Mouse (Mus musculus) c-Kit-positive CD71-positive TER-119-negative erythroid progenitor cells, embryonic 14.5 days (primary cell): Measurements from ENCODE around the gene Cad.

Source experiments
- DNase-seq: peaks from one replicate; pipeline ENCODE4 v3.0.0-alpha.2; 2013; ENCODE audit warnings: low read depth

Cad gene

GRCm38 (mm10) chr5:31071059-31071458 is 16.5 kb downstream of the Cad start:
- DNase-seq, result no peak

DNA sequence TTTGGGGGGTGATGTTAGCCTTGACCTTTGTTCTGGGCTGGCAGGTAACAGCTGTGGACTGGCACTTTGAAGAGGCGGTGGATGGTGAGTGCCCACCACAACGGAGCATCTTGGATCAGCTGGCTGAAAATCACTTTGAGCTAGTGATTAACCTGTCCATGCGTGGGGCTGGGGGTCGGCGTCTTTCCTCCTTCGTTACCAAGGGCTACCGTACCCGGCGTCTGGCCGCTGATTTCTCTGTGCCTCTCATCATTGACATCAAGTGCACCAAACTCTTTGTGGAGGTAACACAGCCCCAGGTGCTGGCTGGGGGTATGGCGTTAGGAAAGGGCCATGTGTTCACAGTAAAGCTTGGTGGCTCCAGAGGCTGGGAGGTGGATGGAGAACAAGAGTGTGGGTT is 17.2 kb downstream of the Cad start:
- no peak for DNase-seq

DNA sequence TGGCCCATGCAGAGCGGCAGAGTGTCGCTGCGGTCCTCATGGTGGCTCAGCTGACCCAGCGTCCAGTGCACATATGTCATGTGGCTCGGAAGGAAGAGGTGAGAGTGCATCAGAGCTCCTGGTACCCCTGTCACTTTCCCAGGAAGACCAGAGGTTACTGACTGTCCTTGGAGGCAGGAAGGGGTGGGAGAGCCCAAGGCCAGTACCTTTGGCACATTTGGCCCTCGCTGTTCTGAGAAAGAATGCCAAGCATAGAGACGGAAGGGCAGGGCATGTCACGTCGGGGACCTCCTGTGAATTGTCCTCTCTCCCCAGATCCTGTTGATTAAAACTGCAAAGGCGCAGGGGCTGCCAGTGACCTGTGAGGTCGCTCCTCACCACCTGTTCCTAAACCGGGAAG is 18.6 kb downstream of the Cad start:
- DNase-seq, result no peak

- DNase-seq, result no peak
These were observed 21.8 kb downstream of the Cad start for GRCm38 (mm10) chr5:31076346-31076745.

GRCm38 (mm10) chr5:31080059-31080794 is 25.6 kb downstream of the Cad start:
- no peak for DNase-seq

- DNase-seq, result no peak
These were observed 26.2 kb downstream of the Cad start for GRCm38 (mm10) chr5:31080795-31081164.

- DNase-seq, result peak; percentile 50
These were observed 26.8 kb downstream of the Cad start for GRCm38 (mm10) chr5:31081386-31081785.

GRCm38 (mm10) chr5:31082355-31082754 is 27.8 kb downstream of the Cad start:
- DNase-seq, result peak; percentile 53

DNA sequence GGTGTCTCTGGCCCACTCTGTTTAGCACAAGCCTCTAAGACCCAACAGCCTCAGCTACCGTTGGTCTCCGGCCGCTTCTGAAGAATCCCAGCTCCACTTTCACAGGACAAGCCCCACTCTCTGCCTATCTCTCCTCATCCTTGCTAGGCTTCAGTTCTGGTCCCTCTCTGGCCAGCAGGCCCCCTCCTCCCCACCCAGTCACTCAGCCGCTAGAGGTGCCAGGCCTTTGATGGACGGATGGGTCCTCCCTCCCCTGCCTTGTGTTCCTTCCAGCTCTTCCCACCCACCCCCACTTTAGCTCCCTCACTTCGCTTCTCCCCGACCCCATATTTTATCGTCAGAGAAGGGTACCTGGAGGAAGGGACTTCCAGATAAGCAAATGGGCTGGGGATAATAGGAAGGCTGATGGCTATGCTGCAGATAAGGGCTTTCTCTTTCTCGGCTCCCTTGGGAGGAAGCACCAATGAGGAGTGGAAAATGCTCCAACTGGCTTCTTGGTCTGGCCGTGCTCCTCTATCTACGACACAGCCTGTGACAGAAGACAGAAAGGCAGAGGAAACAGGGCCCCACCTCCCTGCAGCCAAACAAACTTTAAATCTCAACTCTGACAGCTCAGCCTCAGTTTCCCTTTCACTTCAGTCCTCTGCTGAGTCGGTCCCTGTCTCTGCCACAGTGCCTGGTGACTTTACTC is 28.5 kb downstream of the Cad start:
- no peak for DNase-seq

DNA sequence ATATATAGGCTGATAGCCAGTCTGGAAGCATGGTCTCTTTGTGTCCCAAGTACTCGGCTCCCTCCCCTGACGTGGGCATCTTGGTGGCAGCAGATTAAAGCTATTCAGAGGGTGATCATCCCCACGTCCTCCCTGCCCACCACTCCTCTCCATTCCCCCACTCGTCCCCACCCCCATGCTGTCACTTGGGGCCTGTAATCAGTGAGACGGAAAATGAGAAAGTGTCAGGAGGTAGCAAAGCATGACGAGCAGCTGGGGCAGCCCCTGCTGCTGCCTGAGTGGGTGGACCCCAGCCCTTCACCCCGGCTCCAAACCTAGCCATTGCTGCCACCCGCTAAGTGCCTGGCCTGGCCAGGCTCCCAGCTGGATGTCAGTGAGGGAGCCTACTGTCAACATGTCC is 29.4 kb downstream of the Cad start:
- no peak for DNase-seq

DNA sequence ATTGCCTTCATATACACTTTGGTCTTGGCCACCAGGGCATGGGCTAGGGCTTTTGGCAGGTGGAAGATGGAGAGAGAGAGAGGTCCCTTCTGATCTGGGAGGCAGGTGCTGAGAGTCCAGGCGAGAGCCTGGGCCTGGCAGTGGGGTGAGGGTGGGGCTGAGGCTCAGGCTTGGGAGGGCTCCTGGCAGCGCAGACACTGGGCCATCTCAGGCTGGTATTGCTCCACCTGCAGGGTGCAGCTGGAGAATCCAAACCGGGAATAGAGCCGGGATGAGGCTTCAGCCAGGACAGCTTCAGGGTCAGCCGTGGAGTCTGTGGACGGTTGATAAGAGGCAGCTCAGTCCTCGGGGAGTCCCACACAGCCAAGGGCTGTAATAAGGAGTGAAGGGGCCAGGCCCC is 32.0 kb downstream of the Cad start:
- DNase-seq, result no peak

DNA sequence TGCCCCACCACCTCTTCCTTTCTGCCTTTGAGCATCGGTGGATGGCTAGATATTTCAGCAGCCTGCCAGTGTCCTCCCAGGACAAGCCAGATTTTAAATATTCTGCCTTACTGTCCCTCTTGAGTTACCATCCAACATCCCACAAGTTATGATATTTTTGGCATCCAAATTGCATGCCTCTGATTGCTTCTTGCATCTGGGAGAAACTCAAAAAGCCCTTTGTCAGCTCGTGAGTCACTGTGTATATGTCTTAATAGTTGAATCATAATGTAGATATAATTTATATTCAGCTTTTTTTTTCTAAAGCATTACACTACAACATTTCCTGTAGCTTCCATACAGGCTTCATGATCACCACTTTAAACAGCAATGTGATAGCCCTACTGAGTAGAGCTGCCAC is 32.6 kb downstream of the Cad start:
- DNase-seq, result no peak

- no peak for DNase-seq
These were observed 37.8 kb downstream of the Cad start for GRCm38 (mm10) chr5:31092231-31092975.

GRCm38 (mm10) chr5:31093151-31094041 is 38.8 kb downstream of the Cad start:
- no peak for DNase-seq

GRCm38 (mm10) chr5:31094100-31094798 is 39.7 kb downstream of the Cad start:
- no peak for DNase-seq

DNA sequence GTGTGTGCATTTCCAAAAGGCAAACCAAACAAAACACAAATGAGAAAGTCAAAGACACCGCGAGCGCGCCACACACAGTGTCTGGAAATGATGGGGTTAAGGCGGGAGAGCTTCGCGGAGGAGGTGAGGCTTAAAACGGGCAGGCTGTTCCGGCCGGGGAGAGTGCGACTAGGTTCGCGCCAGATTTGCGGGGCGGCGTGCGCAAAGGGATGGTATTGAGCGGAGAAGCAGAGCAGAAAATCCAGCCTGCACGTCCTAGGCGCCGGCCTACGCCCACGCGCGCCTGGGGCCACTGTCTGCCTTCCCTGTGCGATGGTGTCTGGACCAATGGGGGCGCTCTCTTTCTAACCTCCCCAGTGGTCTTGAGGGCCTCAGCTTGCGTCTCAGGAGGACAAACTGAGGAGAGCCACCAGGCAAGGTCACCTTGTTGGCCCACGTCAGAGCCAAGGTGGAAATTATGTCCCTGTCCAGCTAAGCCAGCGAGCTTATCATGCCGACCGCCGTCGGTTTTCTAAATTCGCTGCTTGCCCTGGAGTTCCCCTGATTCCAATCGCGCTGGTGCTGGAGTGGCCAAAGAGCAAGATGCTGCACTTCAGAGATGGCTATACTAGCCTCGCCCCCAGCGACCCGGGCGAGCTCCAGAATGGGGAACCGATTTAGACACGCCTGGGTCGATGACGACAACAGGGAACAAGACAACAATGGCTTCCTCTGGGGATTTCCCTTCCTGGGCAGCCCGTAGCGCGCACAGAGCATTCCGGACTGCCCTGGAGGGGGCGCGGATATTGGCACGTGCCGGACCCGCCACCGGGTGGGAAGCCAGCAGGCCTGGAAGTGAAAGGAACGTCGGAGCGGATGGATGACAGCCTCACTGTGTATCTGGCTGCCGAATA is 40.5 kb downstream of the Cad start:
- DNase-seq, result no peak

DNA sequence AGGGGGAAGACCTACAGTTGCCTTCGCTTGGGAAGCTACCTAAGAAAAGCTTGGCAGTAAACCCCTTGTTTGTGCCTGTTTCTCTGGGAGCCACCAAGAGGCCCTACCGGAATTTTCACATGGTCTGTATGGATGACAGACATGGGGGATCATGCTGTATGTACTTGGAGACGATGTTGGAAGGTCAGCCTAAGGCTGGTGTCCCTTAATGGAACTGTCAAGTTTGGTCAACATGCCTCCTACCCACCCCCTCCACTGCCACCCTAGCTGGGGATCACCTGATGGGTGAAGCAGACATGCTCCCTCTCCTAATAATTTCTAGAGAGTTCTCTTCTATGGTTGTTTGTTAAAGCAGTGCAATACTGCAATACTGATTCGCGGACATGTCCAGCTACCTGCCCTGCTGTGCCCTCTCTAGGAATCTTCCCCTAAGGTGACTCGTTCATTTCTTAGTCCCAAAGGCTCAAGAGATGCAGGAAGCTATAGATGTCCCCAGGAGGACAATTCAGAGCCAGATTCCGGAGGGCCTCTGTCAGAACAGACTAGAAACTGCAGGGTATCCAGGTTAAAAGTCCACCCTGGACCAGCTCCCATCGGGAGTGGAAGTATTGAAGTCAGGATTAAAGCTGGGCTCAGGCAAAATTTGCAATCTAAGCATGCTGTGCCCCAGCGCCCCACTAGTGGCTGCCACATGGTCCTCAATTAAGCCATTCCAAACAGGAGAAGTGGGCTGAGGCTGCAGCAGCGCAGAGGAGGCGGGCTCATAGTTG is 41.3 kb downstream of the Cad start:
- no peak for DNase-seq

- no peak for DNase-seq
These were observed 51.3 kb downstream of the Cad start, which contains the start of gene Dnajc5g for GRCm38 (mm10) chr5:31105814-31106335. Gene Dnajc5g (plus strand): TSS chr5:31106285.

- no peak for DNase-seq
These were observed 53.5 kb downstream of the Cad start, which contains the start of gene Slc30a3 for GRCm38 (mm10) chr5:31108000-31108490. Gene Slc30a3 (minus strand): TSS chr5:31108237.
